Comparison of ENCODE assay signal across 11 mouse cellular contexts in the genomic region with DNA sequence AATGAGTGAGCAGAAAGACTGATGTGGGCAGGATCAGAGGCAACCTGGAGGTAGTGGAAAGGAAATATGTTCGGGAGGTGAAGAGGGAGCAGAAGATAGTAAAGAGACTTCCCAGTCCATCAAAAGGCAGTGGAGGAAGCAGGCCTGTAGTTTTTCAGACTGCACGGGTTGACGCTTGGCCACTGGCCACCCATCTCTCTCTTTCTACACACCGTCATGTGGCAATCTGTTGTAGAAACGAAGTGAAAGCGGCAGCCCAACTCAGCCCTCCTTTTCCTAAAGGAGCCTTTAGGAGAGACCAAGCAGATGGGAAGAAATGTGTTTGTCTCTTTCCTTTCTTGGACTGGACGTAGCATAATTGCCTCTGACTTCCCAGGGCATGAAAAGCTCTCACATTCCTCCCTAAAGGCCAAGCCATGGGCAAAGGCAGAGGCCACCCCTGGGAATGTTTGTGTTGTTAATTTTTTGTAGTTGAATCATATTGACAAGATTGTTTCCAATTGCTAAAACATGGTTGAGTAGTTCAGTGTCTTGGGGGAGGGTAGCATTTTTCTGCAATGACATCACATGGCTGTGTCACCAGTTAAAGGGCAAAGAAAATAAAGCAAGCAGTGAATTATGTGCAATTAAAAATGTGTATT.
DNase-seq lines count a peak whose midpoint lies in the region; ATAC-seq and TF ChIP-seq lines count a peak whose summit lies in the region.
"Had no signal": no experiment of that assay in that cellular context is flagged by ENCODE, and none has a peak within 500 bp of the region (broad histone marks: within the 10 kb centered on the region; RNA-seq: fewer than 3 reads in every experiment).

No protein-coding gene starts in this region.

- no peak for ATAC-seq in kidney, embryonic 15.5 days (replicated peaks; ENCODE audit: low FRiP score)

- no peak overlapping the region for H3ac ChIP-seq in C2C12 (ENCODE audit: control insufficient read depth, insufficient read length, low read depth)

- intact Hi-C loops in left cerebral cortex, postnatal 36 days (cut with DNase I): no loop called here

- peak; percentile 8 to 60 for DNase-seq in adrenal gland, adult (ENCODE audit: inconsistent age in 2 of 2, low spot score in 1 of 2)
- no peak for DNase-seq in adrenal gland, postnatal 14 days
- peak; percentile 17 for DNase-seq in kidney, adult 9 months
- peak; percentile 57 for DNase-seq in fibroblast of lung, adult 2 months (ENCODE audit: low read depth)
- no peak for DNase-seq in left cerebral cortex, postnatal 36 days (ENCODE audit: low spot score in 2 of 2)
- DNase-seq in limb, embryonic 10.5 days (ENCODE audit: low spot score): no peak
- DNase-seq: heart, postnatal 4 days; left cerebral cortex, postnatal 4 days; thymus, adult 2 months had no signal

- no peaks in the 10 kb centered on the region for H3K79me3 ChIP-seq in C2C12 (ENCODE audit: low read depth)

- no peak for TF ChIP-seq CTCF in C2C12 (IDR thresholded peaks at IDR 0.05; ENCODE audit: control insufficient read depth, insufficient read depth, insufficient read length)

- H3K79me2 ChIP-seq in C2C12 (ENCODE audit: control insufficient read depth, insufficient read depth): no peaks in the 10 kb centered on the region

- H3K4me3 ChIP-seq in kidney, embryonic 15.5 days (replicated peaks): no peak overlapping the region
- H3K4me3 ChIP-seq in C2C12 (ENCODE audit: insufficient read depth, poor library complexity, severe bottlenecking): no peak overlapping the region
- no peak overlapping the region for H3K4me3 ChIP-seq in limb, embryonic 10.5 days

- 72% methylated on average over 7 of the region's 7 CpGs for WGBS in kidney, embryonic 15.5 days
- 82% methylated on average over 7 of the region's 7 CpGs for WGBS in limb, embryonic 10.5 days

- H3K9ac ChIP-seq in kidney, embryonic 15.5 days: no peak overlapping the region

- no peaks in the 10 kb centered on the region for H3K27me3 ChIP-seq in kidney, embryonic 15.5 days
- H3K27me3 ChIP-seq in C2C12 (ENCODE audit: control insufficient read depth, insufficient read depth, insufficient read length): no peaks in the 10 kb centered on the region
- H3K27me3 ChIP-seq in limb, embryonic 10.5 days (ENCODE audit: low read depth, poor library complexity, severe bottlenecking): no peaks in the 10 kb centered on the region

- no peaks in the 10 kb centered on the region for H3K9me3 ChIP-seq in kidney, embryonic 15.5 days (replicated peaks)
- H3K9me3 ChIP-seq in limb, embryonic 10.5 days (replicated peaks): no peaks in the 10 kb centered on the region

- H3K4me1 ChIP-seq in kidney, embryonic 15.5 days: 0 out of 2 replicates have a peak, but pooled peaks cover 5% of the 10 kb centered on the region
- H3K4me1 ChIP-seq in limb, embryonic 10.5 days: 0 out of 2 replicates have a peak, but pooled peaks cover 4% of the 10 kb centered on the region

- H3K4me2 ChIP-seq in kidney, embryonic 15.5 days: no peak overlapping the region

- H3K27ac ChIP-seq in kidney, embryonic 15.5 days: no peak overlapping the region
- H3K27ac ChIP-seq in limb, embryonic 10.5 days: no peak overlapping the region

- H3K36me3 ChIP-seq in kidney, embryonic 15.5 days: no peaks in the 10 kb centered on the region
- no peaks in the 10 kb centered on the region for H3K36me3 ChIP-seq in C2C12 (ENCODE audit: control insufficient read depth, insufficient read depth)
- no peaks in the 10 kb centered on the region for H3K36me3 ChIP-seq in limb, embryonic 10.5 days

TF ChIP-seq in C2C12, 6 proteins besides CTCF, POLR2A, EP300 and RAD21:
- no peak for TF ChIP-seq MYOG (IDR thresholded peaks at IDR 0.05; ENCODE audit: control insufficient read depth, extremely low read depth, insufficient read length)
- TF ChIP-seq MAX (IDR thresholded peaks at IDR 0.05): peak; percentile 39
- no peak for TF ChIP-seq FOSL1 (IDR thresholded peaks at IDR 0.05; ENCODE audit: insufficient read depth, low read length, poor library complexity, severe bottlenecking)

Comparison
In these comparisons a context has a peak if more than half of its experiments do, and no peak if none do; other contexts are left out.
1. DNase-seq: peak in adrenal gland, adult (2 of 2), kidney, adult 9 months (single experiment) and fibroblast of lung, adult 2 months (single experiment); none in adrenal gland, postnatal 14 days (single experiment), left cerebral cortex, postnatal 36 days (0 of 2) and limb, embryonic 10.5 days (single experiment).